Mouse (Mus musculus): Measurements from ENCODE around the gene Gimap9.

- TF ChIP-seq CTCF (IDR thresholded peaks at IDR 0.05; ENCODE audit: borderline replicate concordance, control insufficient read depth, extremely low read depth, insufficient read depth, low read length, poor library complexity) (no peak), POLR2A (IDR thresholded peaks at IDR 0.05; ENCODE audit: control insufficient read depth, extremely low read depth, insufficient read depth, low read length, poor library complexity) (no peak)
These were observed 38.0 kb upstream of the Gimap9 start for GRCm38 (mm10) chr6:48637811-48638500.

Measured in thymus, adult 2 months (tissue).